Mouse (Mus musculus) small intestine, adult 2 months (tissue): ENCODE measurements around the gene Degs1.

Source experiments
- CTCF ChIP-seq: fragments of 200-500 bp; IDR thresholded peaks from 2 replicates; pipeline ENCODE4 v1.5.1; 2012; ENCODE audit warnings: low read depth, mild to moderate bottlenecking, control low read depth, inconsistent platforms, low read length, moderate library complexity, mixed read lengths; ENCODE audit not compliant: insufficient replicate concordance, insufficient read length; ENCODE audit errors: extremely low read depth
- POLR2A ChIP-seq: fragments of 200-500 bp; IDR thresholded peaks from 2 replicates; pipeline ENCODE4 v1.6.1; 2012; ENCODE audit warnings: low read depth, mild to moderate bottlenecking, control low read depth, inconsistent platforms, low read length, moderate library complexity

DNA sequence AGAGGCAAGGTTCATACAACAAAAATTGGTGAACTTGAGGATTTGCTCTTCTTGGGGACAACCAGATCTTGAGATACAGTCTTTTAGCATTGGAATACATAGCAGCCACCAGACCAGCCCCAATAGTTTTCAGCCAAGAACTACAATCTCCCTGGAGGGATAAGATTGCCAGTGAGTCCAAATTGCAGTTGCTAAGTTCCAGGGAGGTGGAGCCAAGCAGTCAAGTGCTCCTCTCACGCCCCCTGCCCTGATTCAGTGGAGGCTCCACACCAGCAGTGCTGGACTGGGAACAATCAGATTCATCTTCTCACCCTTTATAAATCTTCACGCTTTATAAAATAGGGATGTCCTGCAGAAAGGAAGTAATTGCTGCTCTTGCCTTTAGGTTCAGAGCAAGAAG, 7.2 kb upstream of the Degs1 start:
- no peak for TF ChIP-seq CTCF
- no peak for TF ChIP-seq POLR2A
